Mouse (Mus musculus) forebrain, embryonic 15.5 days (tissue): ENCODE results near the gene Tmem120b. TPM values are rescaled to one million over a fixed set of nuclear protein-coding genes. Genes with fewer than 3 reads are reported as not detected.

Experiments used
- ATAC-seq: fragments of 200-750 bp; cut with Nextera tagmentation; replicated peaks from 2 replicates; pipeline ENCODE4 v1.8.0; 2017; ENCODE audit warnings: mild to moderate bottlenecking, moderate TSS enrichment, moderate library complexity
- H3K27ac ChIP-seq: fragments of 300-500 bp; sonication (generic); replicated peaks from 2 replicates; pipeline ENCODE4 v1.5.1; 2015; ENCODE audit warnings: mild to moderate bottlenecking, inconsistent platforms
- H3K27me3 ChIP-seq: fragments of 300-500 bp; sonication (generic); 2 replicates; pipeline ENCODE4 v1.6.1; 2015; ENCODE audit warnings: inconsistent platforms
- H3K36me3 ChIP-seq: fragments of 300-500 bp; sonication (generic); 2 replicates; pipeline ENCODE4 v1.6.1; 2015; ENCODE audit warnings: mild to moderate bottlenecking, inconsistent platforms
- H3K4me1 ChIP-seq: fragments of 300-500 bp; sonication (generic); 2 replicates; pipeline ENCODE4 v1.6.1; 2015; ENCODE audit warnings: inconsistent platforms
- H3K4me2 ChIP-seq: fragments of 300-500 bp; sonication (generic); replicated peaks from 2 replicates; pipeline ENCODE4 v1.6.1; 2015; ENCODE audit warnings: mild to moderate bottlenecking, inconsistent platforms
- H3K4me3 ChIP-seq: fragments of 300-500 bp; sonication (generic); 2 replicates; pipeline ENCODE4 v1.5.1; 2015; ENCODE audit warnings: mild to moderate bottlenecking, inconsistent platforms
- H3K9ac ChIP-seq: fragments of 300-500 bp; sonication (generic); replicated peaks from 2 replicates; pipeline ENCODE4 v1.6.1; 2015; ENCODE audit warnings: mild to moderate bottlenecking, inconsistent platforms
- H3K9me3 ChIP-seq: fragments of 300-500 bp; sonication (generic); 2 replicates; pipeline ENCODE4 v1.6.1; 2016; ENCODE audit warnings: inconsistent platforms
- WGBS: fragments of 180-500 bp; shearing (Covaris S2); methylation state at CpG from one replicate; pipeline ENCODE4 v1.1.7; 2015; ENCODE audit warnings: mixed read lengths; 5-methylcytosine and 5-hydroxymethylcytosine counted together
- polyA plus RNA-seq: library from polyadenylated mRNA; unstranded; fragments of >200 nt; fragmentation: Nextera tagmentation; extraction: Ambion mirVana; gene quantifications from 2 replicates; pipeline ENCODE4 v1.2.1, GENCODE M21; 2015

Gene Tmem120b
- polyA plus RNA-seq, 1 experiment from 2014 or later = 16.0 TPM

DNA sequence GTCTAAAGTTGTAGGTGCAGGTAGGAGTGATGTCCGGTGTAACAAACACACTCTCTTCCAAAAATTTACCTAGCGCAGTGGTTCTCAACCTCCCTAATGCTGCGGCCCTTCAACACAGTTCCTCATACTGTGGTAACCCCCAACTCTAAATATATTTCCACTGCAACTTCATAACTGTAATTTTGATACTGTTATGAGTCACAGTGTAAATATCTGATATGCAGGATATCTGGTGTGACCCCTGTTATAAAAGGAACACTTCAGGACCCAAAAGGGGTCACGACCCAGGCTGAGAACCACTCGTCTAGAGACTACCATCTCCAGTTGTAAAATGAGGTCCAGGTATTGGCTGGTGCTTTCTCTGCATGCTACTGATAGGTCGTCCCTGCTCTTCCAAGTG is 56.9 kb downstream of the Tmem120b start:
- Histone ChIP-seq H3K4me3 (no peak overlapping the region), H3K9me3 (no peaks in the 10 kb centered on the region), H3K9ac (no peak overlapping the region), H3K27ac (no peak overlapping the region), H3K27me3 (no peaks in the 10 kb centered on the region), H3K4me1 (peaks cover 3% of the 10 kb centered on the region; the same call in 1 of the 2 replicates), H3K36me3 (peaks cover 18% of the 10 kb centered on the region), H3K4me2 (no peak overlapping the region)
- 90% methylated on average over 6 of the region's 6 CpGs for WGBS
- no peak for ATAC-seq

- no peak overlapping the region for H3K27ac ChIP-seq
- peaks cover 6% of the 10 kb centered on the region; the same call in 1 of the 2 replicates for H3K4me1 ChIP-seq
- no peak overlapping the region for H3K9ac ChIP-seq
- ATAC-seq = no peak
- H3K4me3 ChIP-seq = no peak overlapping the region
- no peaks in the 10 kb centered on the region for H3K27me3 ChIP-seq
- H3K36me3 ChIP-seq = peaks cover 23% of the 10 kb centered on the region
- H3K9me3 ChIP-seq = no peaks in the 10 kb centered on the region
- WGBS = 88% methylated on average over 18 of the region's 18 CpGs
- no peak overlapping the region for H3K4me2 ChIP-seq
Observed at GRCm38 (mm10) chr5:123125638-123126406, 57.6 kb downstream of the Tmem120b start.

DNA sequence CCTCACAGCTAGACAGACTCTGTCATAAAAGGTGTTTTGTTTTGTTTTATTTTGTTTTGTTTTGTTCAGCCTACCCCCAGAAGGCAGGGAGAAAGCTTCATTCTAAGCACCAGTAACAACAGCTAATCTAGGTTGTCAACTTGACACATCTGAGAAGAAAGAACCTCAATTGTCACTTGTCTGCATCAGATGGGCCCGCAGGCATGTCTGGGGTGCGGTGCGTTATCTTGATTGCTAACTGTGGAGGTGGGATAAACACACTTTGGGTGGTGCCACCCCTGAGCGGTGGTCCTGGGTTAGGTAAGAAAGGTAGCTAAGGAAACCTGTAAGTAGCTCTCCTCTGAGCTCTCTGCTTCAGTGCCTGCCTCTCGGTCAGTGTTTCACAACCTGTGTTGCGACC is 58.8 kb downstream of the Tmem120b start:
- Histone ChIP-seq H3K27ac (no peak overlapping the region), H3K27me3 (no peaks in the 10 kb centered on the region), H3K4me2 (no peak overlapping the region), H3K4me3 (no peak overlapping the region), H3K9ac (no peak overlapping the region), H3K36me3 (peaks cover 23% of the 10 kb centered on the region), H3K9me3 (no peaks in the 10 kb centered on the region), H3K4me1 (peaks cover 11% of the 10 kb centered on the region)
- WGBS = 76% methylated on average over 6 of the region's 6 CpGs
- no peak for ATAC-seq

- H3K9ac ChIP-seq = no peak overlapping the region; the same call in 1 of the 2 replicates
- H3K27ac ChIP-seq = no peak overlapping the region
- no peaks in the 10 kb centered on the region for H3K27me3 ChIP-seq
- peaks cover 20% of the 10 kb centered on the region; the same call in 1 of the 2 replicates for H3K36me3 ChIP-seq
- no peak for ATAC-seq
- no peak overlapping the region for H3K4me2 ChIP-seq
- 64% methylated on average over 10 of the region's 10 CpGs for whole genome bisulfite sequencing
- no peak overlapping the region for H3K4me3 ChIP-seq
- H3K4me1 ChIP-seq = peaks cover 27% of the 10 kb centered on the region
- H3K9me3 ChIP-seq = no peaks in the 10 kb centered on the region
Observed at GRCm38 (mm10) chr5:123128426-123129169, 60.4 kb downstream of the Tmem120b start.

DNA sequence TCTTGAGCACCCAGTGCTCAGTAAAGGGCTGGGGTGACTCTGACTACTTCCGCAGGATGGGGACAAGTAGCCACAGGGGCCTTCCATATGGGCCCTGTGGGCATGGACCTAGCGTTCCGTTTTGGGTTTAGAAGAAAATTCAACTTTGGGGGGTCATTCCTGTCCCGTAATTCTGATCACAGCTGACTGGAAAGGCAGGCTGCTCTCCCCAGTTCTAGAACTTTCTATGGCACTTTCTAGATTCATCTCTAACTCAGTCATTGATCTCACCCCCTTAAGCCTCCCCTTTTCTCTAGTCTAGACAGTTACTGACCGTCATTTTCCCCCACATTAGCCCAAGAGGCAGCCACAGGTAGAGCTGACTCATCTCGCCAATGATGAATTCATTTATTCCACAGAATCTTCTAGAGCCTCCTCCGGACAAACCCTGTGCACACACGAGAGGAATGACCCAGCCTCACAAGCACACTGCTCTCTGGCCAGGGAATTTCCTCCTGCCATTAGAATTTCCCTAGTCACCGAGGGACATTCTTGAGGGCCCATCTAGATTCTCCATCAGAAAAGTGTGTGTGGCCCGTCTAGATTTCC is 61.0 kb downstream of the Tmem120b start:
- no peak overlapping the region for H3K4me3 ChIP-seq
- no peak for ATAC-seq
- H3K9ac ChIP-seq = no peak overlapping the region; the same call in 1 of the 2 replicates
- H3K4me2 ChIP-seq = no peak overlapping the region
- H3K27ac ChIP-seq = no peak overlapping the region
- peaks cover 34% of the 10 kb centered on the region for H3K4me1 ChIP-seq
- H3K36me3 ChIP-seq = peaks cover 20% of the 10 kb centered on the region; the same call in 1 of the 2 replicates
- H3K9me3 ChIP-seq = no peaks in the 10 kb centered on the region
- no peaks in the 10 kb centered on the region for H3K27me3 ChIP-seq
- 87% methylated on average over 10 of the region's 10 CpGs for WGBS

- peaks cover 23% of the 10 kb centered on the region; the same call in 1 of the 2 replicates for H3K36me3 ChIP-seq
- no peaks in the 10 kb centered on the region for H3K9me3 ChIP-seq
- H3K4me3 ChIP-seq = no peak overlapping the region
- H3K4me2 ChIP-seq = no peak overlapping the region
- H3K27ac ChIP-seq = no peak overlapping the region
- peaks cover 43% of the 10 kb centered on the region for H3K4me1 ChIP-seq
- ATAC-seq = no peak
- WGBS = 92% methylated on average over 9 of the region's 9 CpGs
- H3K9ac ChIP-seq = no peak overlapping the region
- H3K27me3 ChIP-seq = no peaks in the 10 kb centered on the region
Observed at GRCm38 (mm10) chr5:123130030-123130813, 62.0 kb downstream of the Tmem120b start.

- Histone ChIP-seq H3K9me3 (no peaks in the 10 kb centered on the region), H3K27me3 (no peaks in the 10 kb centered on the region), H3K4me1 (peaks cover 49% of the 10 kb centered on the region), H3K27ac (no peak overlapping the region), H3K9ac (no peak overlapping the region), H3K4me2 (no peak overlapping the region), H3K4me3 (no peak overlapping the region), H3K36me3 (peaks cover 21% of the 10 kb centered on the region; the same call in 1 of the 2 replicates)
- 92% methylated on average over 5 of the region's 5 CpGs for WGBS
- no peak for ATAC-seq
Observed at GRCm38 (mm10) chr5:123130814-123131148, 62.6 kb downstream of the Tmem120b start.

DNA sequence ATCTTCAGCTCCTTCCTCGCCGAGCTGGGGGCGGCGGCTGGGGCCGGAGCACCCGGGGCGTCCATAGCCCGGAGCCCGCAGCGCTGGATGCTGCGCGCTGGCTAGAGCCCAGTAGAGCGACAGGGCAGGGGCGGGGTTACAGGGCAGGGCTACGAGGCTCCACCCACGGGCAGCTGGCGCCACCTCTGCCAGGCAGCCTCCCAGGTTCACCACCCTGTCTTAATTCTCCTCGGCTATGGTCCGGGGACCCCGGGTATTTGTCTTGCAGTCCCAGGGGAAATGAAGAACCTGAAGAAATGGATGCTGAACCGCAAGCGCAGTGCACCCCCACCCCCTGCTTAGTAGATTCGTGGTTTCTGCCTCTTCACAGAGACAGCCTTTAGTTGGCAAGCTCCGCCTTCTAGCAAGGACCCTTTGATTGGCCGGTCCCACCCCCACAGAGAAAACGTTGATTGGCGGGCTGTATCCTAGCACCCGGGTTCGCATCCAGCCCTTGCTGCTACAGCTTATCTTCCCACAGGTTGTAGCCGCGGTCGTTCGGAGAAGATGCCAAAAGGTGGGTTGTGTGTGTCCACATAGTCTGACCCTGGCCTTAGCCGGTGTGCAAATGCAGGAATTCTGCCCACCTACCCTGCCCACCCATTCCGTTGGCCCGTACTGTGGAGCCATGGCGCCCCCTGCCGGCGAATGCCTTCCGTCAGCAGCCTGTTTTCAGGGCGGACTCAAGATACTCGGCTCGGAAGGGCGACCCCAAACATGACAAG is 64.3 kb downstream of the Tmem120b start, which contains the start of gene Rhof:
Gene Rhof (minus strand): TSS at position 385 of the 764 bp plus-strand sequence.
- Histone ChIP-seq H3K4me3 (peak within 1 kb of the TSS; percentile 42), H3K4me1 (peaks cover 66% of the 10 kb centered on the region), H3K27ac (peak within 1 kb of the TSS; percentile 100), H3K9me3 (no peaks in the 10 kb centered on the region), H3K9ac (peak within 1 kb of the TSS; percentile 52), H3K27me3 (no peaks in the 10 kb centered on the region), H3K4me2 (peak within 1 kb of the TSS; percentile 98), H3K36me3 (peaks cover 14% of the 10 kb centered on the region; the same call in 1 of the 2 replicates)
- WGBS = 2% methylated on average over 44 of the region's 44 CpGs
- peak; percentile 26 for ATAC-seq

- Histone ChIP-seq H3K27ac (peak overlapping the region; percentile 100), H3K4me3 (peak overlapping the region; percentile 42), H3K9ac (no peak overlapping the region), H3K9me3 (no peaks in the 10 kb centered on the region), H3K4me2 (peak overlapping the region; percentile 98), H3K27me3 (no peaks in the 10 kb centered on the region), H3K36me3 (peaks cover 9% of the 10 kb centered on the region; the same call in 1 of the 2 replicates), H3K4me1 (peaks cover 70% of the 10 kb centered on the region)
- 20% methylated on average over 18 of the region's 18 CpGs for WGBS
- no peak for ATAC-seq
Observed at GRCm38 (mm10) chr5:123133083-123133783, 65.0 kb downstream of the Tmem120b start.

DNA sequence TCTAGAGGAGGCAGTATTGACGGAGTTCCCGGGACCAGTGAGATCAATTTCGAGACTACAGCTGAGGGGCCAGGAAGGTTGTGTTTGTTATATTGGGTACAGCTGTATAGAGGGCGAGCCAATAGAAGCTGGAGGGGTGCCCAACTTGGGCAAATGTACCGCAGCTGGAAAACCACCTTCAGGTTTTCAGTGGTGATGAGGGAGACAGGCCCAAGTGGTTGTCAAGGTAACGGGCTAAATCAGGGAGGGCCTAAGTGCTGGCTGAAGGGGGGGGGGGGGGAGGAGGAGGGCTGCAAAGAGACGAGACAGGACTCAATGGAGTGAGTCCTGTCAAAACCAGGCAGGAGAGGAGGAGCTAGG is 65.5 kb downstream of the Tmem120b start:
- Histone ChIP-seq H3K4me3 (peak overlapping the region; percentile 12; the same call in 1 of the 2 replicates), H3K4me2 (peak overlapping the region; percentile 98), H3K9ac (peak overlapping the region; percentile 99; the same call in 1 of the 2 replicates), H3K27ac (peak overlapping the region; percentile 100), H3K4me1 (peaks cover 70% of the 10 kb centered on the region), H3K9me3 (no peaks in the 10 kb centered on the region), H3K36me3 (peaks cover 8% of the 10 kb centered on the region; the same call in 1 of the 2 replicates), H3K27me3 (no peaks in the 10 kb centered on the region)
- ATAC-seq = no peak
- WGBS = 11% methylated on average over 7 of the region's 7 CpGs
